27 mouse cellular contexts compared by ENCODE assay signal in the genomic region with DNA sequence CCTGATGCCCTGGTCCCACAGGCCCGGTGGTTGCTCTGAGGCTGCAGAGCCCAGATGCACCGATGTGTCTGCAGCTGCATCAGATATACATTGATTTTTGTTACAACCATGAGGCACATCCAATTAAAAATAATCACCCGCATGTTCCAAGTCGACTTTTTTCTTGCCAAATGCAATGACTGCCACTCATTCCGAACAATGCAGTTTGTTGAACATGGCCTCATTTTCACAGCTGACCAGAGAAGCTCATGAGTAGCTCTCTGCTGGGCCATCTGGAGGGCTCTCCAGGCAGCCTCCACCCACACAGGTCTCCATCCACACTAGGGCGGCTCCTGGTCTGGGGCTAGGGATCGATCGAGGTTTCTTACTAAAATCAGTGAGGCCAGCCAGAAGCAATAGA. TPM values are rescaled to one million over a fixed set of nuclear protein-coding genes. Genes with fewer than 3 reads are reported as not detected.
A peak's percentile ranks its signal among the peaks of the same experiment; 100 is the strongest.
DNase-seq lines count a peak whose midpoint lies in the region; ATAC-seq and TF ChIP-seq lines count a peak whose summit lies in the region.
"Had no signal": no experiment of that assay in that cellular context is flagged by ENCODE, and none has a peak within 500 bp of the region (broad histone marks: within the 10 kb centered on the region; RNA-seq: fewer than 3 reads in every experiment).

No protein-coding gene starts in this region.

- 59% methylated on average over 8 of the region's 8 CpGs for WGBS in forebrain, embryonic 16.5 days
- WGBS in forebrain, embryonic 11.5 days, result 87% methylated on average over 8 of the region's 8 CpGs
- 25% methylated on average over 8 of the region's 8 CpGs for WGBS in cerebellum, adult 2 months
- WGBS in neural tube, embryonic 15.5 days, result 57% methylated on average over 8 of the region's 8 CpGs
- 78% methylated on average over 8 of the region's 8 CpGs for WGBS in heart, adult 2 months

- H3K4me1 ChIP-seq in forebrain, embryonic 16.5 days (replicated peaks; ENCODE audit: control insufficient read depth, insufficient read depth, low read length), result peaks cover 17% of the 10 kb centered on the region
- H3K4me1 ChIP-seq in forebrain, embryonic 11.5 days (replicated peaks; ENCODE audit: control insufficient read depth, insufficient read depth, low read length), result no peaks in the 10 kb centered on the region
- peaks cover 8% of the 10 kb centered on the region for H3K4me1 ChIP-seq in cerebellum, adult 2 months (ENCODE audit: control insufficient read depth, insufficient read depth, low read length)
- peaks cover 22% of the 10 kb centered on the region for H3K4me1 ChIP-seq in neural tube, embryonic 15.5 days
- H3K4me1 ChIP-seq in heart, adult 2 months (ENCODE audit: control insufficient read depth, insufficient read depth, low read length), result no peaks in the 10 kb centered on the region; the same call in 1 of the 2 replicates

- TF ChIP-seq EP300 in heart, adult 2 months (IDR thresholded peaks at IDR 0.05; ENCODE audit: insufficient read depth, low read depth, low read length), result no peak

- H3K9me3 ChIP-seq in forebrain, embryonic 16.5 days (ENCODE audit: control insufficient read depth, low read length), result no peaks in the 10 kb centered on the region
- no peaks in the 10 kb centered on the region for H3K9me3 ChIP-seq in forebrain, embryonic 11.5 days (ENCODE audit: control insufficient read depth, low read length)
- H3K9me3 ChIP-seq in neural tube, embryonic 15.5 days (replicated peaks), result no peaks in the 10 kb centered on the region
- H3K9me3 ChIP-seq: hindbrain, embryonic 15.5 days; midbrain, embryonic 10.5 days had no signal

- ATAC-seq in forebrain, embryonic 16.5 days, result peak; percentile 30; the same call in 1 of the 2 replicates
- no peak for ATAC-seq in forebrain, embryonic 11.5 days (replicated peaks; ENCODE audit: low FRiP score)
- no peak for ATAC-seq in neural tube, embryonic 15.5 days (ENCODE audit: low FRiP score)
- ATAC-seq: liver, postnatal 0 days; midbrain, embryonic 16.5 days; Patski had no signal

- H3K27me3 ChIP-seq in forebrain, embryonic 16.5 days (replicated peaks; ENCODE audit: control insufficient read depth, insufficient read depth, low read length), result no peaks in the 10 kb centered on the region
- no peaks in the 10 kb centered on the region for H3K27me3 ChIP-seq in forebrain, embryonic 11.5 days (ENCODE audit: control insufficient read depth, insufficient read depth, low read length)
- H3K27me3 ChIP-seq in cerebellum, adult 2 months (ENCODE audit: control insufficient read depth, insufficient read depth, low read length), result no peaks in the 10 kb centered on the region
- H3K27me3 ChIP-seq in neural tube, embryonic 15.5 days (replicated peaks), result no peaks in the 10 kb centered on the region
- H3K27me3 ChIP-seq in heart, adult 2 months (ENCODE audit: control insufficient read depth, insufficient read depth, low read length), result no peaks in the 10 kb centered on the region
- H3K27me3 ChIP-seq: embryonic facial prominence, embryonic 13.5 days; hindbrain, embryonic 15.5 days; limb, embryonic 12.5 days; Patski had no signal

- no peaks in the 10 kb centered on the region for H3K79me2 ChIP-seq in heart, adult 2 months (replicated peaks; ENCODE audit: control insufficient read depth, insufficient read depth, low read length)

- intact Hi-C loops in heart, adult 2 months (cut with DNase I), result no loop called here

- no peak overlapping the region for H3K4me3 ChIP-seq in forebrain, embryonic 16.5 days (replicated peaks; ENCODE audit: low read length)
- H3K4me3 ChIP-seq in forebrain, embryonic 11.5 days (ENCODE audit: low read depth, low read length), result no peak overlapping the region
- no peak overlapping the region for H3K4me3 ChIP-seq in cerebellum, adult 2 months (replicated peaks; ENCODE audit: insufficient read depth, low read depth, low read length)
- no peak overlapping the region for H3K4me3 ChIP-seq in neural tube, embryonic 15.5 days (replicated peaks)
- no peak overlapping the region for H3K4me3 ChIP-seq in heart, adult 2 months
- H3K4me3 ChIP-seq: embryonic facial prominence, embryonic 13.5 days; hindbrain, embryonic 15.5 days; limb, embryonic 12.5 days; midbrain, embryonic 10.5 days; myocyte had no signal

- no peaks in the 10 kb centered on the region for H3K36me3 ChIP-seq in forebrain, embryonic 16.5 days (ENCODE audit: control insufficient read depth, insufficient read depth)
- H3K36me3 ChIP-seq in forebrain, embryonic 11.5 days (ENCODE audit: control insufficient read depth, insufficient read depth, low read length), result no peaks in the 10 kb centered on the region
- H3K36me3 ChIP-seq in neural tube, embryonic 15.5 days, result no peaks in the 10 kb centered on the region
- no peaks in the 10 kb centered on the region for H3K36me3 ChIP-seq in heart, adult 2 months (ENCODE audit: control insufficient read depth, insufficient read depth, low read length)
- H3K36me3 ChIP-seq: embryonic facial prominence, embryonic 13.5 days; hindbrain, embryonic 15.5 days; limb, embryonic 12.5 days; midbrain, embryonic 10.5 days had no signal

- DNase-seq in cerebellum, adult 11 months, result peak; percentile 41
- no peak for DNase-seq in cerebellum, postnatal 10 days
- no peak for DNase-seq in forebrain, embryonic 11.5 days (ENCODE audit: low spot score)
- DNase-seq in cerebellum, adult 2 months, result peak; percentile 55 to 71
- DNase-seq in heart, adult 2 months, result no peak
- DNase-seq in B cell, adult 2 months, result no peak
- DNase-seq: gastrocnemius, postnatal 10 days; kidney, adult 2 months; liver, postnatal 0 days; lung, postnatal 10 days; thymus, postnatal 14 days had no signal

- TF ChIP-seq CTCF in cerebellum, adult 2 months (IDR thresholded peaks at IDR 0.05; ENCODE audit: borderline replicate concordance, insufficient read depth, low read depth, low read length), result no peak
- no peak for TF ChIP-seq CTCF in heart, adult 2 months (IDR thresholded peaks at IDR 0.05)

- peak overlapping the region; percentile 11; the same call in 1 of the 2 replicates for H3K27ac ChIP-seq in forebrain, embryonic 16.5 days (ENCODE audit: low read length)
- H3K27ac ChIP-seq in forebrain, embryonic 11.5 days (ENCODE audit: low read depth, low read length), result no peak overlapping the region
- no peak overlapping the region for H3K27ac ChIP-seq in cerebellum, adult 2 months (ENCODE audit: insufficient read depth, low read length)
- H3K27ac ChIP-seq in neural tube, embryonic 15.5 days (replicated peaks), result 0 out of 2 replicates have a peak overlapping the region, but pooled peaks have one; percentile 23
- no peak overlapping the region for H3K27ac ChIP-seq in heart, adult 2 months
- H3K27ac ChIP-seq: embryonic facial prominence, embryonic 13.5 days; hindbrain, embryonic 15.5 days; kidney, postnatal 0 days; limb, embryonic 12.5 days; midbrain, embryonic 10.5 days had no signal

- H3K9ac ChIP-seq in forebrain, embryonic 16.5 days (replicated peaks; ENCODE audit: low read depth, low read length), result no peak overlapping the region
- no peak overlapping the region for H3K9ac ChIP-seq in forebrain, embryonic 11.5 days (ENCODE audit: low read length)
- H3K9ac ChIP-seq in neural tube, embryonic 15.5 days (replicated peaks), result no peak overlapping the region
- H3K9ac ChIP-seq in heart, adult 2 months (ENCODE audit: low read depth, low read length), result no peak overlapping the region
- H3K9ac ChIP-seq: embryonic facial prominence, embryonic 13.5 days; hindbrain, embryonic 15.5 days; limb, embryonic 12.5 days; liver, postnatal 0 days had no signal

- no peak overlapping the region for H3K4me2 ChIP-seq in forebrain, embryonic 16.5 days (ENCODE audit: low read length)
- H3K4me2 ChIP-seq in forebrain, embryonic 11.5 days (ENCODE audit: low read depth, low read length, severe bottlenecking), result no peak overlapping the region
- no peak overlapping the region for H3K4me2 ChIP-seq in neural tube, embryonic 15.5 days
- H3K4me2 ChIP-seq: embryonic facial prominence, embryonic 13.5 days; heart, embryonic 11.5 days; hindbrain, embryonic 15.5 days; limb, embryonic 12.5 days; liver, embryonic 11.5 days had no signal

- no peak for TF ChIP-seq POLR2A in cerebellum, adult 2 months (IDR thresholded peaks at IDR 0.05; ENCODE audit: borderline replicate concordance, insufficient read depth, low read length)
- no peak for TF ChIP-seq POLR2A in heart, adult 2 months (IDR thresholded peaks at IDR 0.05; ENCODE audit: insufficient read depth, low read depth, low read length)

RNA-seq across cellular contexts. Expression of gene Ldhal6b, which starts 45.6 kb away (rescaled TPM):
- not detected in 2 replicates for polyA plus RNA-seq in forebrain, embryonic 16.5 days (2015; fragmentation: Nextera tagmentation; extraction: Ambion mirVana)
- not detected in 2 replicates for polyA plus RNA-seq in forebrain, embryonic 11.5 days (2014; fragmentation: Nextera tagmentation; extraction: Ambion mirVana)
- 0.75 and 0.76 TPM in 2 replicates for polyA plus RNA-seq in cerebellum, adult 2 months (2012; rRNA removed)
- polyA plus RNA-seq in neural tube, embryonic 15.5 days (2015; fragmentation: Nextera tagmentation; extraction: Ambion mirVana), result not detected in 2 replicates
- total RNA-seq in heart, adult 2 months (2021), result under 1 TPM; 0.21 to 0.36 TPM
- 0.26 and 0.49 TPM in 2 replicates for polyA plus RNA-seq in heart, adult 2 months (2012; rRNA removed)
- total RNA-seq: hematopoietic stem cell, adult 5-6 weeks had no signal
- polyA plus RNA-seq: embryonic facial prominence, embryonic 13.5 days; heart, embryonic 11.5 days; heart, postnatal 0 days; hindbrain, embryonic 15.5 days; kidney, postnatal 0 days; large intestine, adult 2 months; limb, embryonic 12.5 days; liver, embryonic 11.5 days; liver, postnatal 0 days; midbrain, embryonic 10.5 days; stomach, embryonic 14.5 days had no signal

Comparison
In these comparisons a context has a peak if more than half of its experiments do, and no peak if none do; other contexts are left out.
1. DNase-seq: peak in cerebellum, adult 11 months (single experiment) and cerebellum, adult 2 months (2 of 2); none in cerebellum, postnatal 10 days (0 of 2), forebrain, embryonic 11.5 days (single experiment), heart, adult 2 months (0 of 2) and B cell, adult 2 months (0 of 2).
2. H3K27ac ChIP-seq: peak in forebrain, embryonic 16.5 days (single experiment) and neural tube, embryonic 15.5 days (single experiment); none in forebrain, embryonic 11.5 days (single experiment), cerebellum, adult 2 months (single experiment) and heart, adult 2 months (single experiment).